ENCODE assay signal across 8 mouse cellular contexts in genomic region chr9:72448026-72448425, GRCm38 (mm10). TPM values are rescaled to one million over a fixed set of nuclear protein-coding genes. Genes with fewer than 3 reads are reported as not detected.
A peak's percentile ranks its signal among the peaks of the same experiment; 100 is the strongest.
DNase-seq lines count a peak whose midpoint lies in the region; ATAC-seq and TF ChIP-seq lines count a peak whose summit lies in the region.

No protein-coding gene starts in this region.

- intact Hi-C loops in heart, postnatal 14 days (cut with DNase I): no loop called here
- intact Hi-C loops in left cerebral cortex, postnatal 4 days (cut with DNase I): no loop called here

- H3K4me2 ChIP-seq in intestine, embryonic 14.5 days (ENCODE audit: low read length): no peak overlapping the region
- H3K4me2 ChIP-seq in intestine, embryonic 15.5 days (replicated peaks): no peak overlapping the region

- peak; percentile 78 for DNase-seq in intestine, embryonic 14.5 days (ENCODE audit: low spot score)
- DNase-seq in ES-E14 (ENCODE audit: low read depth, low spot score): peak; percentile 40
- DNase-seq in cerebellum, postnatal 25 days: peak; percentile 28 to 58
- peak; percentile 65 to 80 for DNase-seq in heart, postnatal 14 days
- peak; percentile 54 for DNase-seq in left cerebral cortex, postnatal 4 days
- peak; percentile 92 for DNase-seq in thymus, postnatal 4 days

- in situ Hi-C loops in ES-E14 (cut with MboI; ENCODE audit: low sequenced_read_pairs in 2 of 2, unreplicated experiment in 2 of 2): no loop called here

- no peaks in the 10 kb centered on the region for H3K27me3 ChIP-seq in intestine, embryonic 14.5 days (replicated peaks; ENCODE audit: control insufficient read depth, insufficient read depth, low read length)
- H3K27me3 ChIP-seq in intestine, embryonic 15.5 days (replicated peaks): no peaks in the 10 kb centered on the region

- peaks cover 35% of the 10 kb centered on the region for H3K36me3 ChIP-seq in intestine, embryonic 14.5 days (ENCODE audit: control insufficient read depth, insufficient read depth, low read length)
- no peaks in the 10 kb centered on the region for H3K36me3 ChIP-seq in intestine, embryonic 15.5 days
- no peaks in the 10 kb centered on the region for H3K36me3 ChIP-seq in ES-E14 (ENCODE audit: control insufficient read depth, insufficient read depth, low read length, poor library complexity, severe bottlenecking)

- ATAC-seq in intestine, embryonic 14.5 days (replicated peaks; ENCODE audit: low FRiP score, low TSS enrichment, low read depth): no peak
- ATAC-seq in intestine, embryonic 15.5 days: no peak
- ATAC-seq in neutrophil, adult 5-6 weeks (ENCODE audit: extremely low read depth, insufficient number of reproducible peaks, low FRiP score, poor library complexity, severe bottlenecking): peak; percentile 72

- 60% methylated on average over 8 of the region's 8 CpGs for WGBS in intestine, embryonic 14.5 days
- 58% methylated on average over 8 of the region's 8 CpGs for WGBS in intestine, embryonic 15.5 days

- H3K4me1 ChIP-seq in intestine, embryonic 14.5 days (replicated peaks; ENCODE audit: control insufficient read depth, insufficient read depth, low read length): no peaks in the 10 kb centered on the region
- H3K4me1 ChIP-seq in intestine, embryonic 15.5 days (replicated peaks): no peaks in the 10 kb centered on the region
- H3K4me1 ChIP-seq in ES-E14 (ENCODE audit: control insufficient read depth in 2 of 2, insufficient read depth in 2 of 2, low read length in 2 of 2, poor library complexity in 1 of 2): peaks cover 0 to 5% of the 10 kb centered on the region in 2 experiments; a peak in 2 of 4 replicates

- no peaks in the 10 kb centered on the region for H3K9me3 ChIP-seq in intestine, embryonic 14.5 days (ENCODE audit: control insufficient read depth, low read length)
- H3K9me3 ChIP-seq in intestine, embryonic 15.5 days: no peaks in the 10 kb centered on the region
- no peaks in the 10 kb centered on the region for H3K9me3 ChIP-seq in ES-E14 (ENCODE audit: control insufficient read depth, insufficient read depth, low read depth, low read length)

- H3K4me3 ChIP-seq in intestine, embryonic 14.5 days (ENCODE audit: low read depth, low read length): no peak overlapping the region
- no peak overlapping the region for H3K4me3 ChIP-seq in intestine, embryonic 15.5 days (replicated peaks)
- no peak overlapping the region for H3K4me3 ChIP-seq in ES-E14 (ENCODE audit: insufficient read depth in 1 of 2, low read depth in 1 of 2, low read length in 2 of 2, poor library complexity in 1 of 2, severe bottlenecking in 1 of 2)

- H3K27ac ChIP-seq in intestine, embryonic 14.5 days (ENCODE audit: low read depth): no peak overlapping the region
- no peak overlapping the region for H3K27ac ChIP-seq in intestine, embryonic 15.5 days
- H3K27ac ChIP-seq in ES-E14 (ENCODE audit: insufficient read depth, low read depth, low read length, poor library complexity, severe bottlenecking): no peak overlapping the region

- H3K9ac ChIP-seq in intestine, embryonic 14.5 days (ENCODE audit: low read length): no peak overlapping the region
- H3K9ac ChIP-seq in intestine, embryonic 15.5 days: no peak overlapping the region
- no peak overlapping the region for H3K9ac ChIP-seq in ES-E14 (ENCODE audit: insufficient read depth, low read depth, low read length, poor library complexity, severe bottlenecking)

TF ChIP-seq in ES-E14, 5 proteins besides CTCF, POLR2A, EP300 and RAD21:
- TF ChIP-seq ZNF384 (IDR thresholded peaks at IDR 0.05; ENCODE audit: low read depth, low read length): no peak
- TF ChIP-seq CHD2 (IDR thresholded peaks at IDR 0.05; ENCODE audit: low read depth, low read length): no peak
- TF ChIP-seq MAFK (IDR thresholded peaks at IDR 0.05; ENCODE audit: insufficient read depth, low read depth, low read length): no peak
- no peak for TF ChIP-seq HCFC1 (IDR thresholded peaks at IDR 0.05; ENCODE audit: borderline replicate concordance, insufficient read depth, low read length)
- no peak for TF ChIP-seq ZC3H11A (IDR thresholded peaks at IDR 0.05; ENCODE audit: borderline replicate concordance, low read depth, low read length)
TF ChIP-seq in ES-E14: peak in this region for 0.

RNA-seq across cellular contexts. Expression of gene Mns1, which starts 10.2 kb away (rescaled TPM):
- 20.9 and 24.0 TPM in 2 replicates for polyA plus RNA-seq in intestine, embryonic 14.5 days (2014; fragmentation: Nextera tagmentation; extraction: Ambion mirVana)
- polyA plus RNA-seq in intestine, embryonic 15.5 days (2015; fragmentation: Nextera tagmentation; extraction: Ambion mirVana): 16.9 and 17.4 TPM in 2 replicates
- 7.4 and 8.1 TPM in 2 replicates for total RNA-seq in ES-E14 (2012; rRNA removed)
- total RNA-seq in heart, postnatal 14 days (2021): under 1 TPM; 0.91 to 0.95 TPM
- total RNA-seq in left cerebral cortex, postnatal 4 days (2021): 1 to 10 TPM; 2.3 TPM
- 3.6 and 3.8 TPM in 2 replicates for total RNA-seq in neutrophil, adult 5-6 weeks (2017)

RNA-seq across cellular contexts. Expression of gene Tex9, which starts 44.0 kb away (rescaled TPM):
- polyA plus RNA-seq in intestine, embryonic 14.5 days (2014; fragmentation: Nextera tagmentation; extraction: Ambion mirVana): 22.8 and 25.0 TPM in 2 replicates
- 20.6 and 21.1 TPM in 2 replicates for polyA plus RNA-seq in intestine, embryonic 15.5 days (2015; fragmentation: Nextera tagmentation; extraction: Ambion mirVana)
- total RNA-seq in ES-E14 (2012; rRNA removed): 24.9 and 41.5 TPM in 2 replicates
- total RNA-seq in heart, postnatal 14 days (2021): 1 to 10 TPM; 2.6 TPM
- 10 to 100 TPM; 13.7 to 20.0 TPM for total RNA-seq in left cerebral cortex, postnatal 4 days (2021)
- 39.2 and 39.7 TPM in 2 replicates for total RNA-seq in neutrophil, adult 5-6 weeks (2017)

Comparison
In these comparisons a context has a peak if more than half of its experiments do, and no peak if none do; other contexts are left out.
1. DNase-seq: peak in every context shown above with its lines; median percentile 92 in thymus, postnatal 4 days; 78 in intestine, embryonic 14.5 days; 72 in heart, postnatal 14 days; 54 in left cerebral cortex, postnatal 4 days; 43 in cerebellum, postnatal 25 days; 40 in ES-E14.